Mouse (Mus musculus) hindbrain, postnatal 0 days (tissue): ENCODE results near the gene Ap3b2. TPM values are rescaled to one million over a fixed set of nuclear protein-coding genes. Genes with fewer than 3 reads are reported as not detected.

Experiments used
- ATAC-seq: fragments of 200-750 bp; cut with Nextera tagmentation; 2 replicates; pipeline ENCODE4 v1.8.0; 2017; ENCODE audit warnings: mild to moderate bottlenecking, moderate TSS enrichment, moderate library complexity
- DNase-seq: peaks from one replicate; pipeline ENCODE4 v3.0.0-alpha.2; 2015; ENCODE audit warnings: low spot score
- H3K27ac ChIP-seq: fragments of 300-500 bp; sonication (generic); 2 replicates; pipeline ENCODE4 v1.5.1; 2014; ENCODE audit warnings: mild to moderate bottlenecking
- H3K27me3 ChIP-seq: fragments of 300-500 bp; sonication (generic); 2 replicates; pipeline ENCODE4 v1.6.1; 2014; ENCODE audit warnings: low read length, mixed read lengths; ENCODE audit not compliant: insufficient read depth
- H3K36me3 ChIP-seq: fragments of 300-500 bp; sonication (generic); 2 replicates; pipeline ENCODE4 v1.6.1; 2014; ENCODE audit warnings: low read length, mixed read lengths; ENCODE audit not compliant: insufficient read depth
- H3K4me1 ChIP-seq: fragments of 300-500 bp; sonication (generic); 2 replicates; pipeline ENCODE4 v1.6.1; 2014; ENCODE audit warnings: antibody characterized with exemption, low read length, mixed read lengths; ENCODE audit not compliant: insufficient read depth
- H3K4me2 ChIP-seq: fragments of 300-500 bp; sonication (generic); 2 replicates; pipeline ENCODE4 v1.6.1; 2014; ENCODE audit warnings: low read depth, mild to moderate bottlenecking, low read length, moderate library complexity, mixed read lengths
- H3K4me3 ChIP-seq: fragments of 300-500 bp; sonication (generic); 2 replicates; pipeline ENCODE4 v1.5.1; 2014; ENCODE audit warnings: low read length
- H3K9ac ChIP-seq: fragments of 300-500 bp; sonication (generic); replicated peaks from 2 replicates; pipeline ENCODE4 v1.6.1; 2014; ENCODE audit warnings: mild to moderate bottlenecking, low read length, moderate library complexity, mixed read lengths
- H3K9me3 ChIP-seq: fragments of 300-500 bp; sonication (generic); 2 replicates; pipeline ENCODE4 v1.6.1; 2016; ENCODE audit warnings: low read length, mixed read lengths
- CTCF ChIP-seq: IDR thresholded peaks from 2 replicates; pipeline ENCODE4 v1.5.1; 2016; ENCODE audit warnings: antibody characterized with exemption, control low read depth, low read depth
- WGBS: fragments of 180-500 bp; shearing (Covaris S2); extraction: QIAGEN DNeasy Blood & Tissue Kit; methylation state at CpG from one replicate; pipeline ENCODE4 v1.1.7; 2014; 5-methylcytosine and 5-hydroxymethylcytosine counted together
- polyA plus RNA-seq: library from polyadenylated mRNA; unstranded; fragments of >200 nt; fragmentation: Nextera tagmentation; extraction: Ambion mirVana; gene quantifications from 2 replicates; pipeline ENCODE4 v1.2.1, GENCODE M21; 2015
- total RNA-seq: library from RNA; depleted of rRNA; stranded (reverse); fragments of >200 nt; gene quantifications from 2 replicates; pipeline ENCODE4 v1.2.3, GENCODE M21; 2014

The Ap3b2 gene
- total and polyA plus RNA-seq, 2 experiments from 2014 or later: 102 to 208 TPM

DNA sequence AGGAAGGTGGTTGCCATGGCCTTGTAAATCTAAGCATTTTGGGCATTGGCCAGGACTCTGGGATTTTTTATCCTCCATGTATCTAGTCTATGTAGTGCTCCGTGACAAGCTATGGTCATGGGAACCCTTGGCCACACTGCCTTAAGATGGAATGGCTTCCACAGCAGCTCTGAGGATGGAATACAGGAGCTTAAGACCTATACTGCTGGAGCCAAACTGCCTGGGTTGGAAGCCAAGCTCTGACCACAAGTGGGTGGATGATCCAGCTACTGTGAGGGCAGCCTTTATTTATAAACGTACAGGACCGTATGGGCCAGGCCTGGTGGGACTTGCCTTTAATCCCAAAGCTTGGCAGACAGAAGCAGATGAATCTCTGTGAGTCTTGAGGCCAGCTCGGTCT is 42.8 kb upstream of the Ap3b2 start:
- ATAC-seq: no peak
- TF ChIP-seq CTCF: no peak
- Histone ChIP-seq H3K36me3 (peaks cover 23% of the 10 kb centered on the region), H3K27me3 (no peaks in the 10 kb centered on the region), H3K4me3 (no peak overlapping the region), H3K9ac (no peak overlapping the region), H3K9me3 (no peaks in the 10 kb centered on the region), H3K4me2 (no peak overlapping the region), H3K27ac (no peak overlapping the region), H3K4me1 (no peaks in the 10 kb centered on the region)
- 86% methylated on average over 4 of the region's 4 CpGs for WGBS
- no peak for DNase-seq

DNA sequence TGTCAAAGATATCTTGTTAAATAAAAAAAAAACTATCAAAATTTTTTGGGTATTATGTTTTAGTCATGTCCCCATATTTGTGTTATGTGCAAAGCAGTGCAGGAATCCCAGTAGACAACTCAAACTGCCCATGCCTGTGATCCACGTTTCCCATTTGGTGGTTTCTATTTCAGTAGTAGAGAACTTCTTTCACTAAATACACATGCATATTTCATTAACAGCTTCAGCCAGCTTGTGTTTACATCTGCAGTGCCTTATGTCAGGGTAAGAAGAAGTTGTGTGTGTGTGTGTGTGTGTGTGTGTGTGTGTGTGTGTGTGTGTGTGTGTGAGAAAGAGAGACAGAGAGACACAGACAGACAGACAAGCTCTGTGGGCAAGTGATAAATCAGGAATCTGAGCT is 37.7 kb upstream of the Ap3b2 start:
- H3K9ac ChIP-seq: no peak overlapping the region
- DNase-seq (no peak), ATAC-seq (no peak)
- TF ChIP-seq CTCF: no peak
- no peak overlapping the region for H3K4me2 ChIP-seq
- no peaks in the 10 kb centered on the region for H3K9me3 ChIP-seq
- no peak overlapping the region for H3K27ac ChIP-seq
- no peak overlapping the region for H3K4me3 ChIP-seq
- 82% methylated on average over 1 of the region's 1 CpGs for WGBS
- H3K36me3 ChIP-seq: peaks cover 41% of the 10 kb centered on the region
- no peaks in the 10 kb centered on the region for H3K27me3 ChIP-seq
- no peaks in the 10 kb centered on the region for H3K4me1 ChIP-seq

DNA sequence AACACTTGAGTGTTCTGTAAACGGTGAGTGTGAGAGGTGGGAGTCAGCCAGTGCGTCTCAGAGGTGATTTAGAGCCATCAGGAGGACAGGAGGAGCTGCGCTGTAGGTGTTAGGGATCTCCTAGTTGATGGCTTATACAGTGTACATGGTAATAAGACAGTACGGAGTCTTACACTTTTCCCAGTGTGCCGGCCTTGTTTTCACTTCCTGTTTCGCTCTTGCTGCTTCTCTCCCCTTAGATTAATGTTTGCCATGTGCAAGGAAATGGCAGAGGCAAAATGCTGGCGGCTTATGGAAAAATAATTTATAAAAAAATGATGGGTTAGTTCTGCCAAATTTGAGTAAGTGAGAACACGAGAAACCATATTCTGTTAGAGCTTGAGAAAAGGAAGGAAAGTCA is 35.2 kb upstream of the Ap3b2 start:
- no peak overlapping the region for H3K4me2 ChIP-seq
- 96% methylated on average over 8 of the region's 8 CpGs for WGBS
- DNase-seq: no peak
- no peak overlapping the region for H3K9ac ChIP-seq
- H3K27me3 ChIP-seq: no peaks in the 10 kb centered on the region
- H3K4me1 ChIP-seq: peaks cover 10% of the 10 kb centered on the region; the same call in 1 of the 2 replicates
- H3K36me3 ChIP-seq: peaks cover 35% of the 10 kb centered on the region
- H3K27ac ChIP-seq: no peak overlapping the region
- no peak for ATAC-seq
- TF ChIP-seq CTCF: no peak
- no peaks in the 10 kb centered on the region for H3K9me3 ChIP-seq
- H3K4me3 ChIP-seq: no peak overlapping the region

DNA sequence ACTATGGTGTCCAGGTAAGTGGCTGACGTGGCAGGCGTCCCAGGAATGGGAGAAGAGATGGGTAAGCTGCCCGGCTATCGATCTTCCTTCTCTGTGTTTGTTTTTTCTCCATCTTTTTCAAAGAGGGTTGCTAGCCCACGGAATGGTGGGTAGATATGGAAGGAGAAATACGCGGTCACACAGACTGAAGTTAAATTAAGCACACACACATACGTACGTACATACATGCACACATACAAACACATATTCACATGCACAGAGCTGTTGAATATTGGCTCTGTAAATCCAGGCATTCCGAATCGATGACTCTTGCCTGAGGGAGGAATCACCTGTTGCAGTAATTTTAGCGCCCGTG is 29.9 kb upstream of the Ap3b2 start:
- Histone ChIP-seq H3K9ac (peak overlapping the region; percentile 72), H3K27ac (peak overlapping the region; percentile 96), H3K36me3 (peaks cover 1% of the 10 kb centered on the region; the same call in 1 of the 2 replicates), H3K9me3 (no peaks in the 10 kb centered on the region), H3K4me3 (peak overlapping the region; percentile 50), H3K27me3 (no peaks in the 10 kb centered on the region), H3K4me2 (peak overlapping the region; percentile 74), H3K4me1 (peaks cover 11% of the 10 kb centered on the region; the same call in 1 of the 2 replicates)
- no peak; the same call in 1 of the 2 replicates for ATAC-seq
- no peak for DNase-seq
- 10% methylated on average over 13 of the region's 13 CpGs for WGBS
- no peak for TF ChIP-seq CTCF

DNA sequence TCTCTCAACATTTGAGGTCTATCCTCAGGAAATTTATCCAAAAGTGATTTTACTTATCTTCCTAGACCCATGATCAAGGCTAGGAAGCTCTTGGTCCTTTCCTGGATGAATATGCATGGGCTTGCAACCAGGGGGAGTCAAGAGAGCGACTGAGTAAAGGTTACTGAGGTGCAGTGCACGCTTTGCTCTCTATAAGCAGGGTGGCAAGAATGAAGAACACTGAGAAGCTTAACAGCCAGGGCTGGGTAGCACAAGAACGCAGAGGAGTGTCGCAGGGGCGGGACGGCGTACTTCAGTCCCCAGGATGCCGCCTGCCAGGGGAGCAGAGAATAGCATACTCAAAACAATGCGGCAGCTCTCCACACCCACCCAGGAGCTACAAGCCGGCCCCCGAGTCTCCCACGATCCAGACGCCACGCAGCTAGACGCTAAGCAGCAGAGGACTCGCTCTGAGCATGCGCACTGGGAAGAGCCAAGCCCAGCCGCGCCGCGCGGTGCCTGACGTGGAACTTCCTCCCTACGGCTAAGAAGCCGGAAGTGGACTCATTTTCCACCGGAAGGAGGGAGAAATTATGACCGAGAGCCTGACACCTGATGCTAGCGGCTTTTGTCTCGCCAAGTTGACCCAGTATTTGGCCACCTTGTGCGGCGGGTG is 29.4 kb upstream of the Ap3b2 start:
- Histone ChIP-seq H3K4me3 (peak overlapping the region; percentile 50), H3K27ac (peak overlapping the region; percentile 96), H3K27me3 (no peaks in the 10 kb centered on the region), H3K36me3 (no peaks in the 10 kb centered on the region), H3K9me3 (no peaks in the 10 kb centered on the region), H3K4me2 (peak overlapping the region; percentile 74), H3K4me1 (peaks cover 11% of the 10 kb centered on the region; the same call in 1 of the 2 replicates), H3K9ac (peak overlapping the region; percentile 72)
- DNase-seq (peak; percentile 99), ATAC-seq (peak; percentile 99)
- TF ChIP-seq CTCF: peak; percentile 68
- under 1% methylated on average over 31 of the region's 31 CpGs for WGBS

DNA sequence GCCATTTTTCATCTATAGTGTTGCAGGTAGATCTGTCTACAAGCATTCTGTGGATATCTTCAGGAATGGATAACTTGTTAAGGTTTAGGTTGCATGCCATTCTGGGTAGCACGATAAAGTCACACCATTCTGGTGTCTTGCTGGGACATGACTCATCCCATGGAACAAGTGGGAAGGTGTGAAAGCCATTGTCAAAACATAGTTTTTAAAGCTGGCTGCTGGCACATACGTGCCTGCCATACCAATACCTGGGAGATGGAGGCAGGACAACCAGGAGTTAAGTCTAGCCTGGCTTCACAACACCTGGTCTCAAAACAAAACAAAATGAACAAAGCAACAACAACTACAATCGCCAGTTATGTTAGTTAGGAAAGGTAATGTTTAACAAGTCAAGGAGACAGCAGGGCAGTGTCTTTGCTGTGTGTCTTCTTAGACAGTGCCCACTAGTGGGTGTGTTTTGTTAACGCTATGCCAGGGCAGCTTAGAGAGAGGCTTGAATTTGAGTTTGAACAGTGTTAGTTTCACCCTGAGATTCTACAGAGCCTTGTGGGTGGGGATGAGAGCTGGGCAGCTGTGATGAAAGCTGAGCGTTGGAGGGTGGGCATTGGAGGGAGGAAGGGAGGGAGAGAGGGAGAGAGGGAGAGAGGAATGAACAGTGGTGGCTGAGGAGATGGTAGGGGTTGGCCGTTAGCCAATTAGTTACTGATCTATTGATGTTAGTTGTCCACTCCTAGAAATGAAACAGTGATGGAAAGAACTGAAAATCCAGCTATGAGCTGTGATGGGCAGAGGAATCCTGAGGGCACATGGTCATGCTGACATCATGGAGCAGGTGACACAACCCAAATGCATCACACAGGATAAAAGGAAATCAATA is 22.7 kb upstream of the Ap3b2 start:
- WGBS: 73% methylated on average over 6 of the region's 6 CpGs
- ATAC-seq (no peak), DNase-seq (peak; percentile 13)
- Histone ChIP-seq H3K4me1 (no peaks in the 10 kb centered on the region), H3K27ac (no peak overlapping the region), H3K9me3 (no peaks in the 10 kb centered on the region), H3K4me2 (no peak overlapping the region), H3K4me3 (no peak overlapping the region), H3K27me3 (no peaks in the 10 kb centered on the region), H3K9ac (no peak overlapping the region), H3K36me3 (no peaks in the 10 kb centered on the region)
- TF ChIP-seq CTCF: peak; percentile 22
